Mouse (Mus musculus) thymus, adult 2 months (tissue): ENCODE measurements at regions not wholly inside any gene's neighbourhood (a gene's known extent, or its start where the extent isn't known, plus 50 kb on each side); places are given as distances from the start of the nearest gene placed in this dataset.

Experiments used
- DNase-seq: peaks from one replicate; pipeline ENCODE4 v3.0.0; 2021
- H3K27ac ChIP-seq: fragments of 200-500 bp; 2 replicates; pipeline ENCODE4 v1.5.1; 2012; ENCODE audit warnings: low read length, control low read depth; ENCODE audit not compliant: control insufficient read depth, insufficient read depth
- H3K27me3 ChIP-seq: fragments of 200-500 bp; 2 replicates; pipeline ENCODE4 v1.6.1; 2012; ENCODE audit warnings: mild to moderate bottlenecking, low read length, moderate library complexity, mixed read lengths; ENCODE audit not compliant: control insufficient read depth, insufficient read depth
- H3K36me3 ChIP-seq: fragments of 200-500 bp; 2 replicates; pipeline ENCODE4 v1.6.1; 2012; ENCODE audit warnings: mild to moderate bottlenecking, low read length, moderate library complexity; ENCODE audit not compliant: control insufficient read depth, insufficient read depth
- H3K4me1 ChIP-seq: fragments of 200-500 bp; replicated peaks from 2 replicates; pipeline ENCODE4 v1.6.1; 2012; ENCODE audit warnings: low read length; ENCODE audit not compliant: control insufficient read depth, insufficient read depth
- H3K4me3 ChIP-seq: fragments of 200-500 bp; 2 replicates; pipeline ENCODE4 v1.5.1; 2012; ENCODE audit warnings: mild to moderate bottlenecking, low read length, control low read depth, moderate library complexity; ENCODE audit not compliant: control insufficient read depth, insufficient read depth
- CTCF ChIP-seq: fragments of 200-500 bp; IDR thresholded peaks from 2 replicates; pipeline ENCODE4 v1.5.1; 2012; ENCODE audit warnings: mild to moderate bottlenecking, control low read depth, low read length, moderate library complexity, borderline replicate concordance; ENCODE audit not compliant: control insufficient read depth, poor library complexity, insufficient read depth; ENCODE audit errors: extremely low read depth
- POLR2A ChIP-seq: fragments of 200-500 bp; IDR thresholded peaks from 2 replicates; pipeline ENCODE4 v1.6.1; 2012; ENCODE audit warnings: mild to moderate bottlenecking, low read length, control low read depth, moderate library complexity; ENCODE audit not compliant: control insufficient read depth, poor library complexity, insufficient read depth; ENCODE audit errors: extremely low read depth
- WGBS: fragments of 180-500 bp; shearing (Covaris S2); methylation state at CpG from one replicate; pipeline ENCODE4 v1.1.7; 2018; 5-methylcytosine and 5-hydroxymethylcytosine counted together

GRCm38 (mm10) chr2:178989291-178989690 is 452.9 kb upstream of the Cdh4 start:
- H3K27ac ChIP-seq = no peak overlapping the region
- TF ChIP-seq CTCF = no peak
- no peak for TF ChIP-seq POLR2A
- no peaks in the 10 kb centered on the region for H3K27me3 ChIP-seq
- H3K4me3 ChIP-seq = no peak overlapping the region
- no peaks in the 10 kb centered on the region for H3K36me3 ChIP-seq
- DNase-seq = no peak
- WGBS = 90% methylated on average over 7 of the region's 7 CpGs
- no peaks in the 10 kb centered on the region for H3K4me1 ChIP-seq

GRCm38 (mm10) chr2:178989784-178990183 is 452.4 kb upstream of the Cdh4 start:
- no peak for TF ChIP-seq POLR2A
- no peak for TF ChIP-seq CTCF
- no peaks in the 10 kb centered on the region for H3K4me1 ChIP-seq
- H3K36me3 ChIP-seq = no peaks in the 10 kb centered on the region
- H3K27me3 ChIP-seq = no peaks in the 10 kb centered on the region
- DNase-seq = no peak
- no peak overlapping the region for H3K27ac ChIP-seq
- WGBS = 77% methylated on average over 1 of the region's 1 CpGs
- no peak overlapping the region for H3K4me3 ChIP-seq

- 91% methylated on average over 4 of the region's 4 CpGs for WGBS
- Histone ChIP-seq H3K27me3 (no peaks in the 10 kb centered on the region), H3K4me3 (no peak overlapping the region)
Observed at GRCm38 (mm10) chr2:178990959-178991358, 451.3 kb upstream of the Cdh4 start.

GRCm38 (mm10) chr2:178992334-178993116 is 449.7 kb upstream of the Cdh4 start:
- TF ChIP-seq POLR2A (no peak), CTCF (no peak)
- no peak overlapping the region for H3K27ac ChIP-seq
- no peak overlapping the region for H3K4me3 ChIP-seq
- H3K36me3 ChIP-seq = no peaks in the 10 kb centered on the region
- WGBS = 86% methylated on average over 8 of the region's 8 CpGs
- DNase-seq = no peak
- no peaks in the 10 kb centered on the region for H3K4me1 ChIP-seq
- no peaks in the 10 kb centered on the region for H3K27me3 ChIP-seq

More at GRCm38 (mm10) chr2:178990959-178991358, 451.3 kb upstream of the Cdh4 start:
- Histone ChIP-seq H3K36me3 (no peaks in the 10 kb centered on the region), H3K27ac (no peak overlapping the region), H3K4me1 (no peaks in the 10 kb centered on the region)
- TF ChIP-seq POLR2A (no peak), CTCF (no peak)
- DNase-seq = no peak

GRCm38 (mm10) chr2:178997921-178998320 is 444.3 kb upstream of the Cdh4 start:
- WGBS = 86% methylated on average over 2 of the region's 2 CpGs
- H3K4me3 ChIP-seq = no peak overlapping the region
- DNase-seq = no peak
- TF ChIP-seq POLR2A = no peak
- no peak for TF ChIP-seq CTCF
- no peaks in the 10 kb centered on the region for H3K27me3 ChIP-seq
- H3K36me3 ChIP-seq = no peaks in the 10 kb centered on the region
- no peak overlapping the region for H3K27ac ChIP-seq
- no peaks in the 10 kb centered on the region for H3K4me1 ChIP-seq

- Histone ChIP-seq H3K27me3 (no peaks in the 10 kb centered on the region), H3K4me1 (no peaks in the 10 kb centered on the region), H3K36me3 (no peaks in the 10 kb centered on the region), H3K4me3 (no peak overlapping the region), H3K27ac (no peak overlapping the region)
- DNase-seq = no peak
- TF ChIP-seq CTCF = no peak
- no peak for TF ChIP-seq POLR2A
- WGBS = 88% methylated on average over 17 of the region's 17 CpGs
Observed at GRCm38 (mm10) chr2:179000448-179001081, 441.7 kb upstream of the Cdh4 start.
